Mouse (Mus musculus) spleen, postnatal 4 days (tissue): ENCODE data around the gene Mbd3.

Source experiments
- DNase-seq, 2 experiments: peaks; one replicate each; pipeline ENCODE4 v3.0.0; 2022; ENCODE audit warnings: low spot score in 2 of 2

The Mbd3 gene

DNA sequence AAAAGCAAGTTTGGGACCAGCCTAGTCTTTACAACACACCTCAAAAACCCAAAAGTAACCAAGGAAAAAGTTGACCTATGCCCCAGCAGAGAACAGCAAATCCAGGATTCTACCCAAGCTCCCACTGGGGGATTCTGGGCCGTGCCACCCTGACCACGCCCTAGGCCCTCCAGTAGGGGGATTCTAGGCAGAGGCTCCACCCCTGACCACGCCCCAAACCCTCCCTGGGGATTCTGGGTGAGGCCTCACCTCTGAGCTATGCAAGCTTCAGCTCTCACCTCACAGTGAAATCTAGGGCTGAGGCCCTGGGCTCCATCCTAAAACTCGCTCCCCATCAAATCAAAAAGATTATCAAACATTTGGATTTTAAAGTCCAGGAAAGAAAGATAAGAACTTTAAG, 24.2 kb upstream of the Mbd3 start:
- DNase-seq, result peak; percentile 89 to 91

DNA sequence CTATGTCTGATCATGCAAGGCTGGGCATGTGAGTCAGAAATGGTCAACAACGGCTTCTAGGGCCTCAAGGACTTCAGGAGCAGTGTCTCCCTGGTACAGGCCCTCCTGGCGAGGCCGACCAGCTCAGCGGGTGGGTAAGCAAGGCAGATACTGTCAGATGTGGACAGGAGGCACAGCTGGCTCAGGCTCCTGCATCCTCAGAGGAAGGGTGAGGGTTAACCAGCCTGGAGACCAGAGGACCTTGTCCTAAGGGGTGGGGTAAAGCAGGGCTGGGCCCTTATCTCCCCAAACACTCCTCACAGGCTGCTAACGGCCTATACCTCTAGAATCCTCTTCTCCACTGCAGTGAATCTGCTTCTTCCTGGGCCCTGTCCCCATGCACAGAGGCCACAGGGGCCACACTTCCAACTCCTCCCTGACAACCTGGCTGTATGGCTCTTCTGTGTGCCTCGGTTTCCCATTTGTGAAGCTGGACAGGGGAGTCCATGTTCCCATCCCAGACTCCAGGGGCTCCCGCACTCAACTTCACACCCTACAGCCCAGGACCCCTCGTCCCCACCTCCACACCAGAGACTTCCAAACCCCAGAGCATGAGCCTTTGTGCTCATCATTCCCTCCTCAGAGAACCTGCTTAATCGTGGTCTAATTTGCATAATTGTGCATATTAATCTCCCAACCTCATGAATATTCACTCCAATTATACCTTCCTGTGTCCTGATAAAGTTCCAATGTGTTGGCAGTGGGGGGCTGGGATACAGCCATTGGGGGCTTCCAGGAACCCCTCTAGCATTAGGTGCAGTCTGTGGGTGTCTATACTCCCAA, 22.5 kb upstream of the Mbd3 start:
- DNase-seq, result peak; percentile 79 to 85

DNA sequence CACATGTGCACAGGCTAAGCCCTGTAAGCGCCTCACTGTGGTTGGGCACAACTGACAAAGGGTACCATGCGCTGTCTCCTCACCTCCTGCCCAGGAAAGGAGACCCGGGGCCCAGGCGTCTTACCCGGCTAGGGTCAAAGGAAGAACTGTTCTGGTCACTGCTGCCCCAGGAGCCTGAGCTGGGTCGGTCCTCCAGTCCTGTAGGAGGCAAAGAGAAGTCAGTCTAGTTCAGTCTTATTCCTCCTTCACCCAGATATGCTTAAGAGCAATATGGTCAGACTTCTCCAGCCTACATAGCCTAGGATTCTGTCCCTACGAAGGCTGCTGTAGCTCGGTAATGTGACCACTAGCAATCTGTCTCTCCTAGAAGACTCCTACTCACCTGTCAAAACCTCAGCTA, 21.9 kb upstream of the Mbd3 start:
- DNase-seq, result peak in 1 of 2 experiments; percentile 31

DNA sequence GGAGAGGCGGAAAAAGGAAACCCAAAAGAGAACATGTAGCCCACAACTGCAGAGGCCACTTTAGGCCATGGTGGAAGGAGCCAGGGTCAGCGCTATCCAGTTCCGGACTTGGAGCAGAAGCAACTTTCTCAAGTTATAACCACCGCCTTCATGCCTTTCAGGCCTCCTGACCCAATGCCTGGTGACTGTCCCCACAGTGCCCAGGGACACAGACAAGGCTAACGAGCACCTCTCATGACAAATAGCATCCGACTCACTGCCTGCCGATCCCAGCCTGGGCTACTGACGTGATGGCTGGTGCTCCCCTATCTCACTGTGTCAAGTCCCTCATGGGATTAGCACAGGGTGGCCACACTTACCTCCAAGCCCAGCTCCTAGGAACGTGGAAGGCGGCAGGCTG, 21.4 kb upstream of the Mbd3 start:
- peak in 1 of 2 experiments; percentile 13 for DNase-seq

DNA sequence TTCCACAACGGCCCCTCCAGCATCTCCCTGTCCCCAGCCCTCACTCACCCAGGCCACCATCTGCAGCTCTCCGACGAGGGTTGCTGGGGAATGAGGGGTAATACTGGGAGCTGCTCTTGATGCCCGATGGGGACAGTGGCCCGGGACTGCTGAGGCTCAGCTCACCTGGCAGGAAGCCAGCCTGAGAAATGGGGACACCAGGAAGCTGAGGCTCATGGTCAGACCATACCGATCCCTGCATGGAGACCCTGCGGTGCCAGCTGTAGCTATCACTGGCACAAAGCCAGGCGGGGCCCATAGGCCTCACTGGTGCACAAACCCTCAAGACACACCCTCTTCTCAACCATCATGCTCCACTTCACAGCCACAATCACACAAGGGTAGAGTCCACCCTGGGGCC, 20.1 kb upstream of the Mbd3 start:
- DNase-seq, result peak in 1 of 2 experiments; percentile 64

DNA sequence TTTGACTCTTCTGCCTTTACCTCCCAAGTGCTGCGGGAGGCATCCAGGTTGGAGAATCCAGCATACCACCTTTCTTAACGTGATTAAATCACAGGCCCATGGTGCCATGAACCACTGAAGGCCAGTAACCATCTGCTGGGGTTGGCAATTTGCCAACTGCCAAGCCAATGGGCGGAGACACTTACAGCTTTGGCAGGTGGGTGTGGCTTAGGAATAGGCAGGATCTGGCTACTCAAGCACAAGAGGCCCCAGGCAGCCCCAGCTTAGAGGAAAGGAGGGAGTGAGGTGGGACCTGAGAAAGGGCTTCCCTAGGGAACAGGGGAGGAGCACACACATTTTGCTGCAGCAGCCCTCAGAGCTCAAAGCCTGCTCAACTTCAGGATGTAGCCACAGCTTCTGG, 19.0 kb upstream of the Mbd3 start:
- peak; percentile 76 to 83 for DNase-seq

DNA sequence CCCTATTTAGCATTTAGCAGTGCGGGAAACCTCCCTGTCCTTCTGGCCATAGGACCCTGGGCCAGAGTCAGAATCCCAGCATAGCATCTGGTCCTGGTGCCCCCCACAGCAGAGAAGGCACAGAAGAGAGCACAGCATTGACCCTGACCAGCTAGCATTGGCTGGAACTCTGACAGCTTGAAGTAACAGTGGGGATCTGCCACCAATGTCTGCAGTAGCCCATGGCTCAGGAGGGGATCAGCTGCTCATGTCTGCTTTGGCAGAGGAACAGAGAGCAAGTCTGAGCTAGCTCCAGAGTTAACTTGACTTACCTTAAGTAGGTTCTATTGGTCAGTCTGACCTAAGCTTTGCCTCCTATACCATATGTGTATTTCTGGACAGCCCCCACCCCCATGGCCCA, 18.5 kb upstream of the Mbd3 start:
- no peak for DNase-seq

DNA sequence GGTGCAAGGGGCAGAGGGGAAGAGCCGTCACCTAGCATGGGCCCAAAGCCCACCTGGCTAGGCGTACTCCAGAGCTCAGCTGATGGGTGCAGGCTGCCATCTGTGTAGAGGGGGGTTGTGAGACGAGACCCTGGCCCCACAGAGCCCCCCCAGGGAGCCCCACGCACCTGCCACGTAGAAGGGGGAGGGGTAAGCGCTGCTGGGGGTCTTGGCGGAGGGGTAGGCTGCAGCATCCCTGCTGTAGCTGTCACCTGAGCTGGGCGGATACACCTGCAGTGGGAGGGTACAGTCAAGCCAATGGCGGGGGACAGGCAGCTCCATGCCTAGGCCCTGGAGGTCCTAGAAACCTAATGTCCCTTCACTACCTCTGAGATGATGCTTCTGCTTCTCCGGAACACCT, 18.0 kb upstream of the Mbd3 start:
- no peak for DNase-seq

DNA sequence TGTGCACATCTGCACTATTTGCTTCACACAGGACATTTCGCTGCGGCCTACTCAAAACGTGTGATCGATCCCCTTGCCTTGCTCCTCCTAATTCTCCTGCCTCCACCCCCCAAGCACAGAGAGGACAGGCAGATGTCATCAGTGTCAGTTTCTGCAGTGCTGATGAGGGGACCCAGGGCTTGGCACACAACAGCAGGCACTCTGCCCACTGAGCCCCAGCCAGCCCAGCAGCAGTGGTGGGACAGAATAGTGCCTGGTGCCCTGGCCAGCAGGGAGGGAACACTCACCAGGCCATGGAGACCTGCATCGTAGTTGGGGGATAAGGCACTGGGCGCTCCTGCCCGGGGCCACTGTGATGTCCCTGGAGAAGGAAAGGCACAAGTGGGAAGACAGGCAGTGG, 16.2 kb upstream of the Mbd3 start:
- no peak for DNase-seq

DNA sequence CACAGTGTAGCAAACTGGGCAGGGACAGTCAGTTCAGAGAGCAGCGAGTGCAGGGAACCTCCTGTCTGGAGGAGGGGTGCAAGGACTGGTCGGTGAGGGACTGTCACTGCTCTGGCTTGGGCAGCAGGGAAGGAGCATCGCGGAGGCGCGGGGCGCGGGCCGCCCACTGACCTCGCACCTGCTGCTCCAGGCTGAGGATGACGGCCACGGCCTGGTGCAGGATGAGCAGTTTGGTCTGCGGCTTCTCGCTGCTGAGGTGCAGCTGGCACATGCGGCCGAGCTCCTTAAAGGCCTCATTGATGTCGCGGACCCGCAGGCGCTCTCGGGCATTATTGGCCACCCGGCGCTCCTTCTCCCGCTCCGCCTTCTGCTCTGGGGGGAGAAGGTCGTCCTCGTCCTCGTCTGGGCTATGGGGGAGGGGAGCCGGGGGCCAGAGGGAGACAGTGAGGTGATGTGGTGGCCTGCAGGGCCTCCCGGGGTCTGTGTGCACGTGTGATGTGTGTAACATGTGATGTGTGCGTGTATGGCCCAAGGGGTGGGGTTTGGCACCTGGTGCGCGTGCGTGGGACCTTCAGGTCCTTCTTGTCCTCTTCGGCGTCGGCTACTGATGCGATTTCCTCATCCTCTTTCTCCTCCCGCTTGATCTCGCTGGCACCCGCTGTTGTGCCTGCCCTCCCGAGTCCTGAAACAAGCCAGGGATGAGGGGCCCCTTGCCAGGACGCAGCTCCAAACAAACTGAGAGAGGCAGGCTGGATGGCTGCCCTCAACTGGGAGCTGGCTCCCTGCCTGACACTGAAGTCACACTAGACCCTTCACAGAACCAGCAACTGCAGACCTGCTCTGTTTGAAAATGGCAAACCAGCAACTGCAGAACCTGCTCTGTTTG, 13.5 kb upstream of the Mbd3 start:
- no peak for DNase-seq

DNA sequence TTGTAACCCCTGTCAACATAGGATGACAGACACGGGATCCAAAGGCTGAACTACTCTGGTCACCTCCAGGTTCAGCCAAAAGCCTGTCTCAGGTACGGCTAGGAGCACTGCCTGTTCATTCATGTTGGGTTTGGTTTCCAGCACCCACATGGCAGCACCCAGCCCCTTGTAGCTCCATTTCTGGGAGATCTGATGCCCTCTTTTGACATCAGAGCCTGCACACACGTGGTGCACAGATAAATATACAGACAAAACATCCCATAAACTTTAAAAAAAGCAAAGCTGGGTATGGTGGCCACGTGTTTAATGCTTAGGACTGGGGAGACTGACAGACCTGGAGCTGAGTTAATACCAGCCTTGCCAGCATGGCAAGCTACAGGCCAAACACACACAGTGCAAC, 8.6 kb upstream of the Mbd3 start:
- DNase-seq, result no peak

DNA sequence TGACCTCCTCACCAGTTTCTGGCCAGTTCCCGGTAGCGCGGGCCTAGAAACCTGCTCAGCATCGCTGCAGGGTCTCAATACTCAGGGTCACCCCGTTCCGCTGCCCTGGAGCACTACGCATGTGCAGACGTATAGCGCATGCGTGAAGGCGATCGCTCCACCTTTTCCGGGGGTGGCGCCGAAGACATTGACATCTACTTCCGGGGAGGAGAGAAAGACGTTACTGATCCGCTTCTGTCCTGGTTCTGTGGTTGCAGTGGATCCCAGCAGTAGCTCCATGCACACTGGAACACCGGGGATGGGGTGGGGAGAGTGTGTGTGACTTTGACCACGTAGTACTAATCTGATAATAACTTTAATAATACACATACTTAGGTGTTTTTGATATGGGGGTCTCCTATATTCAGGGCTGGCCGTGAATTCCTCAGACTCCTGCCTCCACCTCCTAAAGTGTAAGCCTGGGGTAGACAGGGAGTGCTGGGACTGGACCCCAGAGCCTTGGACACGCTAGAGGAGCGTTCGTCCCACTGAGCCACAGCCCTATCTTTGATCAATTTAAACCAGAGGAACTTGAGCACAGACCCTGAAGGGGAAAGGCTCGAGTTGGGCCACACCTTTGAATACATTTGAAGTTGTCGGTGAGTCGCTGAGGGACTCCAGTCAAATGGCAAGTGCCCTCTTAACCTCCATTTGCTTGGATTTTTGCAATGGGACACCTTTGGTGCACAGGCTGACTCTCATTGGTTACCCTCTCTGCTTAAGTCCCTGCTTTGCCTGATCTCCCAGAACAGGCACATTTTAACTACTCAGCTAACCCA, 7.5 kb upstream of the Mbd3 start, which contains the start of gene Uqcr11:
Gene Uqcr11 (minus strand): TSS at position 147 of the 818 bp plus-strand sequence.
- peak; percentile 90 to 95 for DNase-seq

DNA sequence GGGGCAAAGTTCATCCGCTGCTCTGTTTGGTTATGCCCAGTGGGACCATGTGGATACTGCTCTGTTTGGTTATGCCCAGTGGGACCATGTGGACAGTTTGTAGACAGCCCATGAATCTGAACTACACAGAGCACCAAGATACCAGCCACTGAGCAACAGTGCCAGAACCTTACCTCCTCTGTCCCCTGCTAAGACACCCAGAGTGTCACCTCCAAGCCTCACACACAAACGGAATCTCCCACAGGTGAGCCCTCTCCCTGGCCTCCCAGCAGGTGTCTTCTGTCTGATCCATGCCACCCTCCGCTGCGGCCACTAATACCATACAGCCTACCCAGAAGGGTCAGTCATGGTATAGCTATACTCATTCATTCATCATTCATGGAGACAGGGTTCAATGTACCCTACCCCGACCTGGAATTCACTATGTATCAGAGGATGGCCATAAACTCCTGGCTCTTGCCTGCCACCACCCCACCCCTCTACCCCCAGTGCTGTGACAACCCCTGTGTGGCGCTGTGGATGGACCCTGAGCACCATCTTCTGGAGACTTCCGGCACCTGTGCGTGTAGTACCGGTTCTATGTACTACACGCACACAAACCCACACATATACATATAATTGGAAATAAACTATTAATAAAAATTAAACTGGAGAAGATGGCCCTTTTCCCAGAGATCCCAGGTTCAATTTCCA, 6.3 kb upstream of the Mbd3 start:
- no peak for DNase-seq

DNA sequence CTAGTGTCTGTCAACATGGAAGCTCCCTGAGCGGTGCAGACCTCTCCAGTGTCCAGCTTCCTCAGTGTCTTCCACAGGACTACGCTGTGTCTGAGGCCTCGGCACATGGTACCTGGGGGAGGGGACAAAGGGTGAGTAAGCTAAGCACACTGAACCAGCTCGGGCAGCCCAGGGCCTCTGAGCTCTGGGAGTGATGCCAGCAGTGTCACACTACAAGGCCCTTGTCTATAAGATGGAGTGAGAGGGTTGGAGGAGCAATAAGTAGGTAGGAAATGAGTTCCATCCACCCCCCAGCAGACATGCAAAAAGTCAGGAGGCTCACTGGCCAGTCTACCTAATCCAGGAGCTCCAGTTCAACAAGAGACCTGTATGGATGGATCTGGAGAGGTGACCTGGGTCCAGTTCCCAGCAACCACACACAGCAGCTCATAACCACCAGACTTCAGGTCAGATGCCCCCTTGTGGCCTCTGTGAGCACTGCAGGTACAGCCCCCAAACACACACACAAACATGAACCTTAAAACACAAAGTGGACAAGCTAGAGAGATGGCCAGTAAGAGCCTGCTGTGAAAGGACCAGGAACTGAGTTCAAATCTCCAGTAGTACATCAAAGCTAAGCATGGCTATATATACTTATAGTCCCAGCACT, 3.8 kb upstream of the Mbd3 start:
- no peak for DNase-seq

DNA sequence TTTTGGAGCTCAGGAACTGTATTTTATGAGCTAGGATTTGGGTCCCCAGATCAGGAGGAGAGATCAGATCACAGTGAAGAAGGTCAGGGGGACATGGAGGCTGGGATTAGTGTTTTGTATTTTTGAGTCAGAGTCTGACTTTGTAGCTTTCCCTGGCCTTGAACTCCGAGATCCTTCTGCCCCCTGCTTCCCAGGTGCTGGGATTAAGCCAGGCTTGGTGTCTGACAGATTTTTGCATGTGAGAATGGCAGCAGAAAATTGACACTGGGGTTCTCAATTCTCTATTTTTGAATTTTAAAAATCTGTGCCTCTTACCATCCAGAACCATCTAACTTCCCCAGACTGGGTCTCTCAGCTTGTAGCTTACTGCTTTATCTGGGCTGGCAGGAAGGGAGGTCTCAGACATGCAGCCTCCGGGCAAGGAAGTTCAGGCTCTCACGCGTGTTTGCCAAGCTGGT, 1.4 kb upstream of the Mbd3 start:
- DNase-seq, result no peak

DNA sequence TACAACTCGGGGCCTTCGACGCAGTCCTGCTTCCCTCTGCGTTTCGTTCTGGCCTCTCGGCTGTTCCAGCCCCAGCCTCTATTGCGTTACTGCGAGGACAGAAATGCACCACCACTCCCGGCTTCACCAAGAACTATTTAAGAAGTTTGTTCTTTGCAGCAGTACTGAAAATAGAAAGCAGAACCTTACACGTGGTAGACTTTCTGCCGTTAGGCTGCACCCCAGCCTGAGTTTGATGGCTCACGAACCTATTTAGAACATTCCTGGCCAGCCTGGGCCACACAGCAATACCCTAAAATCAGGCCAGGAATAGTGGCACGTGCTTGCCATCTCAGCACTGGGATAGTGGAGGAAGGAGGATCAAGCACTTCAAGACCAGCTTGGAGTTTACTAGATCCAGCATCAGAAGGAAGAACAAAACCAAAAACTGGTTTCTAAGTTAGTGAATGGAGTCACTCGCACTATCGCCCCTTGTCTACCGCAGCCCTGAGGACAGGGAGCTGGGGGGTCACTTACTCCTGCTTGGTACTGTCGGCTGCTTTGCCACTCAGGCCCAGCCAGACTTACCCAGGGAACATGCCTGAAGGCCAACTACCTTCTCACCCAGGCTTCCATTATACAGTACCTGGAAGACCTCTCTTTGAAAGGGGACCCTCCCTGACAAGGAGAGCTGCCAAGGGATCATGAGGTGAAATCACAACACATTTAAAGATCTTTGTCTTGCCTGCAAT, 788 bp upstream of the Mbd3 start:
- DNase-seq, result no peak

DNA sequence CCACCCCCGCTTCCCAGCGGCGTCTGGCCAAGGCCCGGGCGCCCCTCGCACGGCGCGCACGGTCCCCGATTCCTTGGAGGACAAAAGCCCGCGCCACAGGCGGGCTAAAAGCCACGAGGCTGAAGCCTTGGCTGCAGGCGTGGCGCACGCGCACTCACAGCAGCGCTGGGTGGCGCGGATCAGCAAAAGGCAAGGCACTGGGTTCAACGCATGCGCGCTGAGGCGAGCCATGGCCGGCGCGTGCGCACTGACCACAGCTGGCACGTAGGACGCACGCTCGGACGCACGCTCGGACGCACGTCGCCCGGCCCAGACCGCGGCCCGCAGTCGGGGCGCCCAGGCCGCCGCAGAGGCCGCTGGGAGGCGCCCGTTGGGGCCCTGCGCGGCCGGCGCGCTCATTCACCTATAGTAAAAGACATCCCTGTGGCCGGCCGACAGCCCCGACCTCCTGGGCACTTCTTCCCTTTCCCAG, 595 bp downstream of the Mbd3 start:
- DNase-seq, result peak; percentile 99 to 100

DNA sequence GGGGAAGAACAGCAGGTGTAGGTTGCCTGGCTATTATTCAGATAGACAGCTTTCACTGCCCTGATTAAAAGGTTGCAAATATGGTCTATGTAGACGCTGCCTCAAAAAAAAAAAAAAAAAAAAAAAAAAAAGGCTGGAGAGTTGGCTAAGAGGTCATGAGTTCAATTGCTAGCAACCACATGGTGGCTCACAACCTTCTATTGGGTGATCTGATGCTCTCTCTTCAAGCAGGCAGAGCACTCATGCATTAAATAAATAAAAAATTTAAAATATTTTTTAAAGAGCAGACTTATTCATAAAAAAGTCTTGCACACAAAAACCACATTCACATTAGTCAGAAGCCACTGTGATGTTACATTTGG, 1.2 kb downstream of the Mbd3 start:
- no peak for DNase-seq

DNA sequence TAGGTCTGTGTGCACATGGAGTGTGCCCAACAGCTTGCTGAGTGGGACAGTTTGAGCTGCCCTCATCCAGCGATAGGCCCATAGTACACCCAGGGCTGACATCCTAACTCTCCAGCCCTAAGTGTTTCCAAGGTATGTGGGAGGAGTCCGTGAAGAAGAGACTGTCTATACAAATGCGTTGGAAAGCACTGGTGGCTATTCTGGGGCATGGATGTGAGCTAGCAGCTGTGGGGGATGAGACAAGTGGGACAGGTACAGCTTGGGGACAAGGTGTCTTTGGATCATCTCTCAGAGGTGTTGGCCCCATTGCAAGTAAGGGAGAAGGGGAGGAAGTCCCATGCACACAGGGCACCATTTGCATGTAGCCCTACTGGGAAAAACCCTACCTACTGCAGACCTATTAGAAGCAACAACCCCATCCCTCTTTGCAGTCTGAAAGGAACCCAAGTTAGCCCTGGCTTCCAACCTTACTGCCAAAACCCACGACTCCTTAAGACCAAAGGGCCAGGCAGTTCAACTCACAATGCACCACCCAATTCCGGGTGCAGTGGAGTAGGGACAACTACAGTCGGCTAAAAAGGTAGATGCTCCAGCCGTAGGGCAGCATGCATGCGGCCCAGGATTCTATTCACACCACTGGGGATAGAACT, 1.7 kb downstream of the Mbd3 start:
- DNase-seq, result no peak
